Mouse (Mus musculus): ENCODE results near the gene Gm5796.
"Not testable (repeated sequence)": the region's sequence is repeated elsewhere in the genome, so short reads cannot be mapped to it uniquely, and the experiment has no call there.

Gm5796 gene

GRCm38 (mm10) chr14:4023641-4024040, at the start of gene Gm5796:
Gene Gm5796, plus strand, starts transcription at chr14:4023941.
- DNase-seq (ENCODE audit: extremely low read depth, low read depth) = not testable (repeated sequence)

- DNase-seq (ENCODE audit: extremely low read depth, low read depth) = not testable (repeated sequence)
Measured at GRCm38 (mm10) chr14:3998094-3998493, 25.6 kb upstream of the Gm5796 start, which contains the start of gene Gm3099. Gene Gm3099, plus strand, starts transcription at chr14:3998394.

- not testable (repeated sequence) for DNase-seq (ENCODE audit: extremely low read depth, low read depth)
Measured at GRCm38 (mm10) chr14:4083820-4084219, 60.1 kb downstream of the Gm5796 start, which contains the start of gene Gm3115. Gene Gm3115, plus strand, starts transcription at chr14:4084120.
